Mouse (Mus musculus): ENCODE measurements around the gene Fgf12. TPM values are rescaled to one million over a fixed set of nuclear protein-coding genes. Genes with fewer than 3 reads are reported as not detected.

The Fgf12 gene
- polyA plus RNA-seq, 1 experiment = 3.0 TPM

- Histone ChIP-seq H3K36me3 (ENCODE audit: control insufficient read depth, insufficient read depth, low read length) (no peaks in the 10 kb centered on the region), H3K4me1 (ENCODE audit: control insufficient read depth, insufficient read depth, low read length) (peaks cover 4% of the 10 kb centered on the region), H3K27ac (ENCODE audit: control insufficient read depth, insufficient read depth, low read depth, low read length) (no peak overlapping the region), H3K4me3 (ENCODE audit: control insufficient read depth, low read depth, low read length) (no peak overlapping the region), H3K27me3 (ENCODE audit: control insufficient read depth, insufficient read depth, low read length) (no peaks in the 10 kb centered on the region)
- TF ChIP-seq POLR2A (IDR thresholded peaks at IDR 0.05; ENCODE audit: control insufficient read depth, low read depth, low read length) (no peak), CTCF (IDR thresholded peaks at IDR 0.05; ENCODE audit: control insufficient read depth, insufficient read depth, insufficient replicate concordance, low read depth, low read length) (no peak)
Observed at GRCm38 (mm10) chr16:28591583-28591982, 161.3 kb downstream of the Fgf12 start.

GRCm38 (mm10) chr16:28572212-28572611 is 180.7 kb downstream of the Fgf12 start:
- Histone ChIP-seq H3K4me3 (ENCODE audit: control insufficient read depth, low read depth, low read length) (no peak overlapping the region), H3K4me1 (ENCODE audit: control insufficient read depth, insufficient read depth, low read length) (no peaks in the 10 kb centered on the region), H3K27me3 (ENCODE audit: control insufficient read depth, insufficient read depth, low read length) (no peaks in the 10 kb centered on the region), H3K36me3 (ENCODE audit: control insufficient read depth, insufficient read depth, low read length) (no peaks in the 10 kb centered on the region), H3K27ac (ENCODE audit: control insufficient read depth, insufficient read depth, low read depth, low read length) (no peak overlapping the region)
- no peak for TF ChIP-seq CTCF (IDR thresholded peaks at IDR 0.05; ENCODE audit: control insufficient read depth, insufficient read depth, insufficient replicate concordance, low read depth, low read length)
- TF ChIP-seq POLR2A (IDR thresholded peaks at IDR 0.05; ENCODE audit: control insufficient read depth, low read depth, low read length) = no peak

- Histone ChIP-seq H3K27me3 (ENCODE audit: control insufficient read depth, insufficient read depth, low read length) (peaks cover 3% of the 10 kb centered on the region; the same call in 1 of the 2 replicates), H3K27ac (ENCODE audit: control insufficient read depth, insufficient read depth, low read depth, low read length) (no peak overlapping the region), H3K36me3 (ENCODE audit: control insufficient read depth, insufficient read depth, low read length) (no peaks in the 10 kb centered on the region), H3K4me3 (ENCODE audit: control insufficient read depth, low read depth, low read length) (peak overlapping the region; percentile 66), H3K4me1 (ENCODE audit: control insufficient read depth, insufficient read depth, low read length) (peaks cover 10% of the 10 kb centered on the region)
- TF ChIP-seq CTCF (IDR thresholded peaks at IDR 0.05; ENCODE audit: control insufficient read depth, insufficient read depth, insufficient replicate concordance, low read depth, low read length) (no peak), POLR2A (IDR thresholded peaks at IDR 0.05; ENCODE audit: control insufficient read depth, low read depth, low read length) (no peak)
Observed at GRCm38 (mm10) chr16:28564716-28565217, 188.1 kb downstream of the Fgf12 start.

- Histone ChIP-seq H3K27ac (ENCODE audit: control insufficient read depth, insufficient read depth, low read depth, low read length) (no peak overlapping the region), H3K27me3 (ENCODE audit: control insufficient read depth, insufficient read depth, low read length) (peaks cover 3% of the 10 kb centered on the region; the same call in 1 of the 2 replicates), H3K36me3 (ENCODE audit: control insufficient read depth, insufficient read depth, low read length) (no peaks in the 10 kb centered on the region), H3K4me3 (ENCODE audit: control insufficient read depth, low read depth, low read length) (peak overlapping the region; percentile 66), H3K4me1 (ENCODE audit: control insufficient read depth, insufficient read depth, low read length) (peaks cover 10% of the 10 kb centered on the region)
- TF ChIP-seq POLR2A (IDR thresholded peaks at IDR 0.05; ENCODE audit: control insufficient read depth, low read depth, low read length) (no peak), CTCF (IDR thresholded peaks at IDR 0.05; ENCODE audit: control insufficient read depth, insufficient read depth, insufficient replicate concordance, low read depth, low read length) (no peak)
Observed at GRCm38 (mm10) chr16:28564075-28564715, 188.7 kb downstream of the Fgf12 start.

- Histone ChIP-seq H3K4me3 (ENCODE audit: control insufficient read depth, low read depth, low read length) (no peak overlapping the region), H3K27me3 (ENCODE audit: control insufficient read depth, insufficient read depth, low read length) (peaks cover 3% of the 10 kb centered on the region; the same call in 1 of the 2 replicates), H3K4me1 (ENCODE audit: control insufficient read depth, insufficient read depth, low read length) (peaks cover 10% of the 10 kb centered on the region), H3K27ac (ENCODE audit: control insufficient read depth, insufficient read depth, low read depth, low read length) (no peak overlapping the region), H3K36me3 (ENCODE audit: control insufficient read depth, insufficient read depth, low read length) (no peaks in the 10 kb centered on the region)
- TF ChIP-seq CTCF (IDR thresholded peaks at IDR 0.05; ENCODE audit: control insufficient read depth, insufficient read depth, insufficient replicate concordance, low read depth, low read length) (no peak), POLR2A (IDR thresholded peaks at IDR 0.05; ENCODE audit: control insufficient read depth, low read depth, low read length) (no peak)
Observed at GRCm38 (mm10) chr16:28562847-28563246, 190.0 kb downstream of the Fgf12 start.

- TF ChIP-seq POLR2A (IDR thresholded peaks at IDR 0.05; ENCODE audit: control insufficient read depth, low read depth, low read length) (no peak), CTCF (IDR thresholded peaks at IDR 0.05; ENCODE audit: control insufficient read depth, insufficient read depth, insufficient replicate concordance, low read depth, low read length) (no peak)
- Histone ChIP-seq H3K4me1 (ENCODE audit: control insufficient read depth, insufficient read depth, low read length) (no peaks in the 10 kb centered on the region), H3K4me3 (ENCODE audit: control insufficient read depth, low read depth, low read length) (no peak overlapping the region), H3K27me3 (ENCODE audit: control insufficient read depth, insufficient read depth, low read length) (no peaks in the 10 kb centered on the region), H3K36me3 (ENCODE audit: control insufficient read depth, insufficient read depth, low read length) (no peaks in the 10 kb centered on the region), H3K27ac (ENCODE audit: control insufficient read depth, insufficient read depth, low read depth, low read length) (no peak overlapping the region)
Observed at GRCm38 (mm10) chr16:28555219-28555618, 197.6 kb downstream of the Fgf12 start.

GRCm38 (mm10) chr16:28539423-28539822 is 213.4 kb downstream of the Fgf12 start:
- no peak overlapping the region for H3K27ac ChIP-seq (ENCODE audit: control insufficient read depth, insufficient read depth, low read depth, low read length)
- no peaks in the 10 kb centered on the region for H3K27me3 ChIP-seq (ENCODE audit: control insufficient read depth, insufficient read depth, low read length)
- no peaks in the 10 kb centered on the region for H3K4me1 ChIP-seq (ENCODE audit: control insufficient read depth, insufficient read depth, low read length)
- no peak overlapping the region for H3K4me3 ChIP-seq (ENCODE audit: control insufficient read depth, low read depth, low read length)
- TF ChIP-seq POLR2A (IDR thresholded peaks at IDR 0.05; ENCODE audit: control insufficient read depth, low read depth, low read length) (no peak), CTCF (IDR thresholded peaks at IDR 0.05; ENCODE audit: control insufficient read depth, insufficient read depth, insufficient replicate concordance, low read depth, low read length) (no peak)
- no peaks in the 10 kb centered on the region for H3K36me3 ChIP-seq (ENCODE audit: control insufficient read depth, insufficient read depth, low read length)

Data from testis, adult 2 months (tissue).